In genomic region chr1:153479296-153479695, GRCm38 (mm10) we compare ENCODE assay signal across 22 mouse cellular contexts. TPM values are rescaled to one million over a fixed set of nuclear protein-coding genes. Genes with fewer than 3 reads are reported as not detected.
"Had no signal": no experiment of that assay in that cellular context is flagged by ENCODE, and none has a peak within 500 bp of the region (broad histone marks: within the 10 kb centered on the region; RNA-seq: fewer than 3 reads in every experiment).

No protein-coding gene starts in this region.

- H3K4me1 ChIP-seq: stomach, embryonic 15.5 days had no signal

- H3K4me2 ChIP-seq: limb, embryonic 12.5 days; limb, embryonic 15.5 days; liver, embryonic 11.5 days; lung, embryonic 14.5 days; midbrain, embryonic 12.5 days; midbrain, embryonic 15.5 days; neural tube, embryonic 12.5 days; neural tube, embryonic 15.5 days; stomach, embryonic 15.5 days had no signal

- ATAC-seq: liver, postnatal 0 days; lung, postnatal 0 days had no signal

- H3K27me3 ChIP-seq: limb, embryonic 12.5 days; limb, embryonic 15.5 days; midbrain, embryonic 12.5 days; midbrain, embryonic 15.5 days; neural tube, embryonic 12.5 days; neural tube, embryonic 15.5 days; stomach, embryonic 15.5 days had no signal

- H3K9ac ChIP-seq: limb, embryonic 12.5 days; limb, embryonic 15.5 days; liver, embryonic 14.5 days; liver, postnatal 0 days; lung, embryonic 14.5 days; midbrain, embryonic 12.5 days; midbrain, embryonic 15.5 days; neural tube, embryonic 12.5 days; neural tube, embryonic 15.5 days; stomach, embryonic 15.5 days had no signal

- H3K27ac ChIP-seq: kidney, postnatal 0 days; layer of hippocampus, adult 2 months; limb, embryonic 12.5 days; limb, embryonic 15.5 days; liver, embryonic 14.5 days; macrophage; midbrain, embryonic 12.5 days; midbrain, embryonic 15.5 days; neural tube, embryonic 12.5 days; neural tube, embryonic 15.5 days; stomach, embryonic 15.5 days had no signal

- DNase-seq: kidney, postnatal 25 days; left cerebral cortex, postnatal 4 days; liver, postnatal 0 days; lung, embryonic 14.5 days; right cerebral cortex, adult 18-20 months; right cerebral cortex, postnatal 14 days; right cerebral cortex, postnatal 4 days; thymus, postnatal 25 days had no signal

- H3K4me3 ChIP-seq: layer of hippocampus, adult 2 months; limb, embryonic 12.5 days; limb, embryonic 15.5 days; midbrain, embryonic 12.5 days; midbrain, embryonic 15.5 days; neural tube, embryonic 12.5 days; neural tube, embryonic 15.5 days; stomach, embryonic 15.5 days had no signal

- H3K9me3 ChIP-seq: limb, embryonic 12.5 days; limb, embryonic 15.5 days; midbrain, embryonic 12.5 days; midbrain, embryonic 15.5 days; neural tube, embryonic 12.5 days; neural tube, embryonic 15.5 days; stomach, embryonic 15.5 days had no signal

RNA-seq across cellular contexts. Expression of gene Shcbp1l, which starts 54.3 kb away (rescaled TPM):
- polyA plus RNA-seq: large intestine, adult 2 months had no signal
